Mouse (Mus musculus) neutrophil, adult 5-6 weeks (primary cell): ENCODE measurements around the gene Arl9. TPM values are rescaled to one million over a fixed set of nuclear protein-coding genes. Genes with fewer than 3 reads are reported as not detected.
"Not testable (repeated sequence)": the region's sequence is repeated elsewhere in the genome, so short reads cannot be mapped to it uniquely, and the experiment has no call there.

Experiments
- ATAC-seq: fragments of 151-379, 151-347 bp; 2 replicates; pipeline ENCODE4 v1.8.0; 2017; ENCODE audit warnings: mild to moderate bottlenecking, moderate TSS enrichment; ENCODE audit not compliant: insufficient number of reproducible peaks, poor library complexity, low FRiP score, severe bottlenecking; ENCODE audit errors: extremely low read depth
- total RNA-seq: library from RNA; stranded (forward); fragments of 200-1000 nt; gene quantifications from 2 replicates; pipeline ENCODE4 v1.2.3, GENCODE M21; 2017

The Arl9 gene
- total RNA-seq, result 1.7 and 3.3 TPM in 2 replicates

DNA sequence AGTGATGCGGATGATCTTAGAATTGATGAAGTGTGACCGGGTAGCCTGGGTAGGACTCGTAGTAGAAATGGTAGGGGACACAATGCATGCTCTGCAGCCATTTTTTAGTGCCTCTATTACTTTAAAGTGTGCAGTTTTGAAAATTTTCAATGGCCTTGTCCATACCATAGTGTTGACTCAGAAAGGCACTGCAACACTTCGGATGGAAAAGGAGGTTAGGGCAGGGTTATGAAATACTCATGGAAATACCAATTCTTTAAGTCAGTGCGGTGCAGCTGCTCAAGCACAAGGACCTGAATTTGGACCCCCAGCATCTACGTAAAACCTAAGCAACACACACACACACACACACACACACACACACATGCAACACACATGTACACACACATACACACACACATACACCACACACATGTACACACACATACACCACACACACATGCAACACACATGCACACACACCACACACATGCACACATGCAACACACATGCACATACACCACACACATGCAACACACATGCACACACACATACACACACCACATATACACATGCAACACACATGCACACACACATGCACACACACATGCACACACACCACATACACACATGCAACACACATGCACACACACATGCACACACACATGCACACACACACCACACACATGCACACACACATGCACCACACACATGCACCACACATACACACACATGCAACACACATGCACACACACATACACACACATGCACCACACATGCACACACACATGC is at the start of gene Arl9:
Gene Arl9 (plus strand): TSS at position 5 of the 771 bp plus-strand sequence.
- no peak for ATAC-seq

DNA sequence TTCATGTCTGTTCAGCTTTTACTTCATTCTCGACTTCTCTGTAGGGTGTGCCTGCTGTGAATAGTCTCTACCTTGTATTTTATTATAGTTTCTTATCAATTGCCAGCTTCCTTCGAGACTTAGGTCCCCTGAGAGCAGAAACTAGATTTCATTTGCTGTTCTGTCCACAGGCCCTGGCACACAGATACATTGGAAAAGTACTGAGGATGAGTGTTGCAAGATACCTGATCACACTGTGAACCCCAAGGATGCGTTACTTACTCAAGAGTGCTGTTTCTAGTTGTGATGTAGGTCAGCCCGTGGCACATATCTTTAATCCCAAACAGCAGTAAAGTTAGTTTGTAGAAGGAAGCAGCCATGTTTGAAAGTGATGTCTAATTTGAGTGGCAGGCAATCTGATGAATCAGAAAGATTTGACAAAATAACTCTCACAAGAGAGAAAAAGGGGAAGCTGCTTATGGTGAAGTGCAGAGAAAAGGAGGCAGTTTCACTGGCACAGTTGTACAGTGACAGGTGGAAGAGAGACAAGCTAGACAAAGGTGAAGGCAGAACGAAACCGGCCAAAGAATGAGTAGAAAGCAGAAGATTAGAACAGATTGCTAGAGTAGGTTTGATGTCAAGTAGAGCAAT is 49.5 kb upstream of the Arl9 start:
- no peak for ATAC-seq

DNA sequence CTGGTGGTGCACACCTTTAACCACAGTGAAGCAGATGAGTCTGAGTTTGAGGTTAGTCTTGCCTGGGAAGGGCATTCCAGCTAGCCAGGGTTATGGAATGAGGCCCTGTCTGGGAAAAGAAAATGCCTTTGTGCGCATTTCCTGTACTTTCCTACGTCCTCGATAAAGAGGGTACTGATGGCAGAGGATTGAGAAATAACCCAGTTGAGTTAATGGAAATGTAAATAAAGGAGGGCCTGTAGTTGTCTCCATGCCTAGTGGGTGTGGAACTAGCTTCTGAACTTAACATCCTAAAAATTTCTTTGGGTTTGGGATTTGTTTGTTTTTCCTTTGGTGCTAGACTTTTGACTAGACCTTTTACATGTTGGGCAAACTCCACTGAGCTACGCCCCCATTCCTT is 48.4 kb upstream of the Arl9 start:
- no peak for ATAC-seq

DNA sequence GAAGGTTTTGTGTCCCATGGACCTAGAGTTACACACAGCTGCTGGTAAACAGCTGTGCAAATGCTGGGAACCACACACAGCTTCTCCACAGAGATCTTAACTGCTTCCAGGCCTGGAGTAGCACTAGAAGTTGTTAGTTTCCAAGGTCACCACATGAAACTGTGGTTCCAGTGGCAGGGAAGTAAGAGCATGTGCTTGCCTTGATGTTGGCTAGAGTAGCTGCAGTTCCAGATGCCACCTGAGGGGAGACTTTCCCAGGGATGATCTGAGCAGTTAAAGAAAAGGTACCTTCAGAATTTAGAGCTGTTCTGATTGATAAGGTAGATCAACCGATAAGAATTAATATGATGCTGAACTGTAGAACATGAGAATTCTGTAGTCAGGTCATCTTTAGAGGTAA is 45.9 kb upstream of the Arl9 start:
- no peak for ATAC-seq

DNA sequence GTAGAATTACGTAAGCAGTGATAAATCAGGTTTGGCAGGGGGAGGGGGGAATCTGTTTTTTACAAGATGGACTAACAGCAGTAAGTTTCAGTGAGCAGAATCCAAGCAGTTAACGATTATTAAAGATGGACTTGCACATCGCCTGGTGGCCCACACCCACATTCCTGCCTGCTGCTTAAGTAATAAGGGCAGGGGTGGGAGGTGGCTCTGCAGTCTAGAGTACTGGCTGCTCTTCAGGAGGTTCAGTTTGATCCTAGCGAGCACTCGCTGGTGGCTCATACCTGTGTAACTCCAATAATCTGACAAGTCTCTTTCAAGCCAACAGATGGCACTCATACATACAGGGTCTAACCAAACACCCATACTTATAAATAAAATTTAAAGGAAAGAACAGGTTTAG is 44.3 kb upstream of the Arl9 start:
- ATAC-seq, result no peak

DNA sequence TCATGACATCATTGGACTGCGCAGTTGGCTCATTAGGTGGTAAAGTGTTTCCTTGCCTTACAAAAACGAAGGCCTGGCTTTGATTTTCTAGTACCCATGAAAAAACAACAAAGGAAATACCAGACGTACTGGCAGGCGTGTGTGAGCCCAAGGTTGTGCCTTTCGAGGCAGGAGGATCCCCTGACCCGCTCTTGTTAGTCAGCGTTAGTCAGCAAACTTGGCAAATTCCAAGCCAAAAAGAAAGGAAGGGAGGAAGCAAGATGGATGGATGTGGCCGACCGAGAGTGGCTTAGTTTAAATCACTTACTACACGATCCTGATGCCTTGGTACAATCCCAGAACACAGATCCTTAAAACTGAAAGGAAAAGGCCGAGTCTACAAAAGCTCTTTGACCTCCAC is 41.3 kb upstream of the Arl9 start:
- no peak for ATAC-seq

DNA sequence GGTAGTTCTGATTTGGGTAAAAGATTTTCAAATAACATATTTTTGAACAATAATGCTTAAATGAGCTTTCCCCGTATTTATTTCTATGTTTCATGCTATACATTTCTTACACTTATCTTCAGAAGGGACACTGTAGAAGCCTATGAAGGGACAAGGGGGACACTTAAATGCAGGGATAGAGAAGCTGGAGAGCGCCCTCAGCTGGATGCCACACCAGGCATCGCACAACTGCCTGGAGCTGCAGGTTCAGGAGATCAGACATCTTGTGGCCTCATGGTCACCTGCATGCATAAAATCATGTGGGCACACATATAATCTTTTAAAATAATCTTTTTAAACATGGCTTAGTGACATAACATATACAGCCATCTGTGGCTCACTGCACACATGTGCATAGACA is 39.2 kb upstream of the Arl9 start:
- no peak for ATAC-seq

DNA sequence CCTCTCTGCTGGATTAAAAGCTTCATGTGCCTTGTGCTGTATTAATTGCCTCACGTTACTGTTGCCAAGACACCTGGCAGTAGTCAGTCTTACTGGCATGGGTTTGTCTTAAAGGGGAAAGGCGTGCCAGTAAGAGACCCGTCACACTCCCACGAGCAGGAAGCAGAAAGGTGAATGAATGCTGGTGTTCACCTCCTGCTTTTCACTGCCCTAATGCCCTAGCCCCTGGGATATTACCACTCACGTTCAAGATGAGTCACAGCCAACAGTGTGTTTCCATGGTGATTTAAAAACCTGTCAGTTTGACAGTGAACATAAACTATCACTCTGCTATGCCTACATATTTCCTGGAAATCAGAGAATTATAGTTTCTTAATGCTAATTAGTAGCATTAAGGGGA is 34.6 kb upstream of the Arl9 start:
- ATAC-seq, result no peak

DNA sequence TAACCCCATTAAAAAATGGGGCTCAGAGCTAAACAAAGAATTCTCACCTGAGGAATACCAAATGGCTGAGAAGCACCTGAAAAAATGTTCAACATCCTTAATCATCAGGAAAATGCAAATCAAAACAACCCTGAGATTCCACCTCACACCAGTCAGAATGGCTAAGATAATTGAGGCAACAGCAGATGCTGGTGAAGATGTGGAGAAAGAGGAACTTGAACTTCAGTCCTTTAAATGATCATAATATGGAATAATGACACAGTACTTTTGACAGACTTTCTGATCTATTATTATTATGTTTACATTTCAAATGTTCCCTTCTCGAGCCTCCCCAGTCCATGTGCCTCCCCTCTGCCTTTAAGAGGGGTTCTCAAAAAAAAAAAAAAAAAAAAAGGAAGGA is 32.7 kb upstream of the Arl9 start:
- ATAC-seq, result not testable (repeated sequence)

DNA sequence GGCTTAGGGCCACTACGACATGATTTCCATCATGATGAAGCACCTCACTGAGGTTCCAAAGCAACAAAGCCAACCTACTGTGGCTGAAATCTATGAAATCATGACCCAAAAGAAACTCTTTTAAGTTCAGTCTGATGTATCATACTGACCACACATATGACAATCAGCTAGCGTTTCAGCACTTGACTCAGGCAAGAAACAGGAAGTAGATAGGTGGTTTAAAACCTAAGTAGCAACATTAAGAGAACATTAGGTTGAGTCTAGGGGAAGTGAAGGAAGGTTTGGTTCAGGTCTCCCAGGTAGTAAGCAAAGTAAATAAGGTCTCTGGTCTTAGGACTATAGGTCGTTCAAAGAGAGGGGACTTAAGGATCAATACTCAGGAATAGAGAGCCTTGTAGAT is 30.4 kb upstream of the Arl9 start:
- ATAC-seq, result peak; percentile 47; the same call in 1 of the 2 replicates

DNA sequence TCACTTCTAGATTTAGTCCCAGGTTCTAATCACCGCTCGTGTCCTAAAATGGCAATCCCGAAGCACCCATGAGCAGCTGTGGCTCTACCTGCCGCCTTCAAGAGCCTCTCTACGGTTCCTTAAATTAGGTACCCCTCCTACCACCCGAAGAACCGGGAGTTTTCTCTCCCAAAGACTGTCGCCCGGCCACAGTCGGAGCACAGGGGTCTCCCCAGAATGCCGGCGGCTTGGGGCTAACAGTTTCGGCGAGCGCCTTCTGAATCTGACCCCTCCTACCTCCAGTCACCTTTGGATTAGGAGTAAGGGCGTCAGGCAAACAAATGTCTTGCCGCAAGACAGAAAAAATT is 29.7 kb upstream of the Arl9 start:
- ATAC-seq, result no peak; the same call in 1 of the 2 replicates

DNA sequence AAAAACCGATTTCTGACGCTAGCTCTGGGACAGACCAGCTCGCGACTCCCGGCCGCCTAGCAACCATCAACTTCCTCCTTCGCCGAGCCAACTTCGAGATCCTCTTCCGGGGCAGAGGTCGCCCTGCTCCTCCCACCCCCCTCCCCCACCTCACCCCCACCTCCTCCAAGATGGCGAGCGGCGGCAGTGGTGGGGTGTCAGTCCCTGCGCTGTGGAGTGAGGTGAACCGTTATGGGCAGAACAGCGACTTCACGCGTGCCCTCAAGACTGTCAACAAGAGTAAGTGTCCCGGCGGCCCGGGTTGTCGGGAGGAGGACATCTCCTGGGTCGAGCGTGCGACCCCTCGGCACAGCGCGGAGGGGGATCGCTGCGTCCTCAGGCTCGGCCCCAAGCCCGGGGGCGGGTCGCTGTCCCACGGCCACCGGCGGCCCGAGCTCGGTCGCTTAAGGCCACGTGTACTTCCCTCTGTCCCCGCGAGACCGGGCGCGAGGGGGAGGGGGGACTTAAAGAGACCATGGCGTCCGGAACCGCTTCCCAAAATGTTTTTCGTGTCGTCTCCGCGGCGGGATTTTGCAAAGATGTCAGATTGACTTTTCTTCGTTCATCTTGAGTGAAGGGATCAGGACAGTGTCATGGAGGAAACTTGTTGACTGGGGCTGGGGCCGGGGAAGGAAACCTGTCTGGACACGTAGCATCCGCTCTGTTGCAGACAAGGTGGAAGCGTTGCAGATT is 29.1 kb upstream of the Arl9 start, which contains the start of gene Srp72:
Gene Srp72 (plus strand): TSS at position 130 of the 732 bp plus-strand sequence.
- ATAC-seq, result peak; percentile 95

DNA sequence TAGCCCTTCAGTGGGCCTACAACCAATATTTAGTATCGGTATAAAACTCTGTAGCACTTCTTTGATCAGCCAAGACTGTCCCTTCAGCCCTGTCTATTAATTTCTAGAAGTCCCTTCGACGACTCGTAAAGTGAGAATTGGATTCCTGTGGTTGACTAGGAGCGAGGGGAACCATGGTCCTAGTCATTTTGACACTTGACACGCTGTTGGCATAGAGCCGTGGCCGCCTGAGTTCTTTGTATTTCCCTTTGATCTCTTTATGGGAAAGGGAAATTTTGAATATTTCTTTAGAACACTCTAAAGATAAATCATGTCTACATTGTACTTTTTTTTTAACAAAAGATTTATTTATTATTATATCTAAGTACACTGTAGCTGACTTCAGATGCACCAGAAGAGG is 28.1 kb upstream of the Arl9 start:
- no peak for ATAC-seq

DNA sequence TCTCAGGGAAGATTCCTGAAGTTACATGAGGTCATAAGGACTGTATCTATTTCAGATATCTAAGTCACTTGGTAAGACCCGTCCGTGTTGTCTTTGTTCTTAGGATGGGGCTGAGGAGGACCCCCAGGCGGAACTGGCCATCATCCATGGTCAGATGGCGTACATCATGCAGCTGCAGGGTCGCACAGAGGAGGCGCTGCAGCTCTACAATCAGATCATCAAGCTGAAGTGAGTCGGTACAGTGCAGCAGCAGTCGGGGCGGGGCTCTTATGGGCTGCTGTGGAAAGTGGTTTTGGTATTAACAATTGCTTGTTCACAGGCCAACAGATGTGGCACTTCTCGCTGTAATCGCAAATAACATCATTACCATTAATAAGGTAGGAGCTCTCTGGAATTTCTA is 19.8 kb upstream of the Arl9 start:
- ATAC-seq, result no peak

DNA sequence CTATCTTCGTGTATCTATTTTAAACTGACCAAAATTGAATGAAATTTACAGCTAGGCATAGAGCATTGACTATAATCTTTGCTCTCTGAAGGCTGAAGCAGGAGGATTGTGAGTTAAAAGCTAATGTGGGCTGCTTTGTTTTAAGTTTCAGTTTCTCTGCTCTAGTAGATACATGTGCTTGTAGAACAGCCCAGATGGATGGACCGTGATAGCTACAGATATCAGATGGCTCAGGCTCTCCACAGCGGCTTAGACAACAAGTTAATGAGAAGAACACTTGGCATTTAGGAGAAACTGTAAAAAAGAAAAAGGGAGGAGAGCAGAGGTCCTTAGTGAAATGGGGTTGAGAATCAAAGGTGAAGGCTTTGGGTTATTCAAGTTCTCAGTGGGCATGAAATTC is 13.1 kb upstream of the Arl9 start:
- no peak for ATAC-seq

DNA sequence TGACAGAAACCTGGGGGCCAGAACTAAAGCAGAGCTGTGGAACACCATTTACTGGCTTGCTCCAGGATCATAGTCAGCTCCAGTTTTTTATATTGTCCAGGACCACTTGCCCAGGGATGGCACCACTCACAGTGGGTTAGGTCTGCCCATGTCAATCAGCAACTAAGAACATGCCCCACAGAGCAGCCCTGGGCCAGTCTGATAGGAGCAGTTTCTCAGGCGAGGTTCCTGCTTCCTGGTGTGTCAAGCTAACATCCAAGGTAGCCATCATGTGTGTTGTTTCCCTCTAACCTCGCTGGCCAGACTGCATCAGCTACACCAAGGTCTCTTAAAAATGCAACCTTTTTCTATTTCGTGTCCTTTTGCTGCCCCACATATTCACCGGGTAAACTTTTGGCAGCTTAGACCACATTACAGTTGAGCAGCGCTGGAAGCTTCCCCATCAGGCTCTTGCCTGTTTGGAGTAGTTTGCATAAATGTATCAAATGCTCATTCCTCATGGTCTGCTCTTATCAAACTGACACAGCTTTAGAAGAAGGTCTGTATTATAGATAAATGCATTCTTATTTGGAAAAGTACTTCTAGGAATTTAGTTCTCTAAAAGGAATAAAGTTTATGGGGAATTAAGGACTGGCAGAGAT is 10.6 kb upstream of the Arl9 start:
- no peak for ATAC-seq

DNA sequence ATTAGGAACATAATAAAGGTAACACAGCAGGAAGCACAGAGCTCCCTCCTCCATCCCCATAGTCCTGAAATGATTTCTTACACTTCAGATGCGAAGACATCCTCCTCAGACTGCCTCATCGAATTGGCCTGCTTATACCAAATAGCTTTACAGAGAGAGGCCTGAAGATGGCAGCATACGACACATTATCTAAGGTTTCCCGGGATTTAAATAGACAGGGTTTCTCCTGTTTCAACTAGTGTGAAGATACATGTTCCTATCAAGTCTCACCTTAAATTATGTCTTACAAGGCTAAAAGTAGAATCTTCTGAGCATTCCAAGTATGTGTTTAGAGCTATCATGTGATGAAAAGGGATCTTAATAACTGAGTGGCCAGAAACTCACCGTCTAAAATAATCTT is 5.4 kb upstream of the Arl9 start:
- ATAC-seq, result no peak

DNA sequence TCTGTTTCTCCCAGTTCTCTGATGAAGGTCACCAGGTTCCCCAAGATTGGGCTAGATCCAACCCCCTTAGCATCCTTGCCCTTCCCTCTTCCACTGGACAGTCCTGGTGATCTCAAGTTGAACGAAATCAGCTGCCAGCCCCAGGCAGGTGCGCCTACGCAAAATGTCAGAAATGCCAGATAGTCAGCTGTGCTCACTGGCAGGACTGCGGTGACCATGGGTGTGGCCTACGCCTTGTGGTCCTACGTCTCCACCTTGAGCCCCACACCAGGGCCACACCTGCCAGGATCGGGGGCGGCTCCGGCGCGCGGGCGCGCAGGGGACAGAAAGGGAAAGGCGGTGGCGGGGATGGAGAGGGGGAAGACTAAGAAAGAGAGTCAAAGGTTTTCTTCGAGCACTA is 2.7 kb upstream of the Arl9 start:
- ATAC-seq, result no peak

DNA sequence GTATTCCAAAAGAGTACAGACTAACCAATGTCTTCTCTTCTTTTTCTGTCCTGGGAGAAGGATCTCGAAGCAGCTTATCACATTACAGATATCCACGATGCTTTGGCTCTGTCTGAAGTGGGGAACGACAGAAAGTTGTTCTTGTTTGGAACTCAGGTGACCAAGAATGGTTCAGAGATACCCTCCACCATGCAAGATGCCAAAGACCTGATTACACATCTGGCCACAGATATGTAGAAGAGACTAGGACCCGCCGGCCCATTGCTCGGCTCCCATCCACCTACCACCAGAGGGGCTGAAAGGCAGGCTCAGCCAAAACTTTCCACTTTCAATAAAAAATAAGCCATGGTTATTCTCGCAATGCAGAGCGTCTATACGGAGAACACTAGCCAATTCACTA is 6.5 kb downstream of the Arl9 start:
- ATAC-seq, result no peak

DNA sequence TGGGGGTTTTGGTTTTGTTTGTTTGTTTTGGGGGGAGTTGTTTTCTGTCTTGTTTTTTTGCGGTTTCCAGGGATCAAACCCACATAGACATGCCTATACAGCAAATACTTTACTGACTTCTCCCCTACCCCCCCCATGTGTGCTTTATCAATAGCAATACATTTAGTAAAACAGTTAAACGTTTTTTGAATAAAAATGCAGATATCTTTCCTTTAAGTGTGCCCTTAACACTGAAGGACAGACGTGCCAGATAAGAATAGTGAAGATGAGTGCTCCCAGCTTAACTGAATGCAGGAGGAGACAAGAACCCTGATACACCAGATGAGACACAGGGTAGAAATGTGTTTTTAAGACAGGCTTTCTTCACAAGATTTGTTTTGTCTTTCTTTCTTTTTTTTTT is 7.2 kb downstream of the Arl9 start:
- no peak for ATAC-seq
